17 mouse cellular contexts compared by ENCODE assay signal in the genomic region with DNA sequence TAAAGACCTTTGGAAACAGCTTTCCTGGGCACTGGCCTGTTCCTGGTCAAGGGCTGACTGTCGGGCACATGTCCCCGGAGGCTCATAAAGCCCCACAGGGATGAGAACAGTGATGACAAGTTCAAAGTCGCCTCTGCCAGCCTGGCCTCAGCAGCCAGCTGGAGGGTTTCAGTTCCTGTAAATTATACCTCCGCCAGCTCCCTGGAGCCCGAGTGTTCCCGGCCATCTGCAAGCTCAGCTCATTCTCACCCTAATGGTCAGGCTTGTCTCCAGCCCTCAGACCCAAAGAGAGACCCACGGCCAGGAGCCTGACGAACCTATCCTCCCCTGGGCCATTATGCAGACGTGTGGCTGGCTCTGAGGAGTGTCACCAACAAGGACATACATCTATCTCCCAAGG. TPM values are rescaled to one million over a fixed set of nuclear protein-coding genes. Genes with fewer than 3 reads are reported as not detected.
DNase-seq lines count a peak whose midpoint lies in the region.
"Had no signal": no experiment of that assay in that cellular context is flagged by ENCODE, and none has a peak within 500 bp of the region (broad histone marks: within the 10 kb centered on the region; RNA-seq: fewer than 3 reads in every experiment).

No protein-coding gene starts in this region.

- intact Hi-C loops in heart, postnatal 36 days (cut with DNase I), result no loop called here

- H3K27me3 ChIP-seq in splenic B cell, adult 2 months (ENCODE audit: control insufficient read depth, insufficient read depth, low read length, poor library complexity, severe bottlenecking), result no peaks in the 10 kb centered on the region; the same call in 1 of the 2 replicates
- H3K27me3 ChIP-seq: midbrain, embryonic 13.5 days had no signal

- H3K36me3 ChIP-seq in splenic B cell, adult 2 months (ENCODE audit: control insufficient read depth, insufficient read depth, low read length, poor library complexity, severe bottlenecking), result no peaks in the 10 kb centered on the region
- H3K36me3 ChIP-seq: heart, embryonic 10.5 days; limb, embryonic 13.5 days; midbrain, embryonic 13.5 days had no signal

- DNase-seq in cerebellum, adult 11-12 months, result peak; percentile 25
- no peak for DNase-seq in cerebellum, adult 8-10 months
- DNase-seq in heart, adult 8-10 months (ENCODE audit: low spot score), result peak; percentile 5
- DNase-seq in heart, postnatal 36 days, result no peak
- DNase-seq in right cerebral cortex, postnatal 10 days (ENCODE audit: low spot score in 2 of 2), result peak; percentile 47 to 48
- DNase-seq in right cerebral cortex, postnatal 36 days (ENCODE audit: low spot score in 2 of 2), result no peak
- DNase-seq in splenic B cell, adult 2 months (ENCODE audit: low read depth, low spot score), result peak; percentile 23
- no peak for DNase-seq in lung, adult 18-20 months
- DNase-seq: forebrain, postnatal 0 days; heart, postnatal 14 days; kidney, adult 8-10 months; kidney, postnatal 36 days; lung, postnatal 36 days; thymus, postnatal 25 days had no signal

RNA-seq across cellular contexts. Expression of a gene that starts 57.0 kb away (rescaled TPM):
- total RNA-seq in heart, adult 8-10 months (2022), result 1 to 10 TPM; 5.5 to 7.6 (median 5.6) TPM
- 1 to 10 TPM; 5.5 to 7.0 TPM for total RNA-seq in heart, postnatal 36 days (2021)

Comparison
In these comparisons a context has a peak if more than half of its experiments do, and no peak if none do; other contexts are left out.
1. DNase-seq: peak in cerebellum, adult 11-12 months (single experiment), heart, adult 8-10 months (single experiment), right cerebral cortex, postnatal 10 days (2 of 2) and splenic B cell, adult 2 months (single experiment); none in cerebellum, adult 8-10 months (single experiment), heart, postnatal 36 days (0 of 2), right cerebral cortex, postnatal 36 days (0 of 2) and lung, adult 18-20 months (0 of 2).